Mouse (Mus musculus) gastrocnemius, adult 2 months (tissue): ENCODE data around the gene Samd14. TPM values are rescaled to one million over a fixed set of nuclear protein-coding genes. Genes with fewer than 3 reads are reported as not detected.

Experiments used
- DNase-seq: peaks from one replicate; pipeline ENCODE4 v3.0.0; 2022
- H3K27ac ChIP-seq: fragments of 200-600 bp; 2 replicates; pipeline ENCODE4 v1.8.1; 2022; ENCODE audit warnings: mild to moderate bottlenecking
- H3K4me3 ChIP-seq: fragments of 200-600 bp; 2 replicates; pipeline ENCODE4 v1.8.1; 2022; ENCODE audit warnings: mild to moderate bottlenecking, moderate library complexity
- CTCF ChIP-seq: fragments of 200-600 bp; IDR thresholded peaks from 2 replicates; pipeline ENCODE4 v1.8.1; 2022; ENCODE audit warnings: antibody characterized with exemption, mild to moderate bottlenecking, moderate library complexity
- intact Hi-C: fragments of 180-260 bp; cut with DNase I; formaldehyde crosslinking; loops from one replicate; pipeline ENCODE4 v1.15.1; 2025
- total RNA-seq, 2 experiments: library from RNA; stranded (reverse); gene quantifications; 2 replicates each; pipeline ENCODE4 v1.2.3; 2021

Samd14 gene
- total RNA-seq, 2 experiments from 2014 or later, result 0.28 to 0.42 TPM

DNA sequence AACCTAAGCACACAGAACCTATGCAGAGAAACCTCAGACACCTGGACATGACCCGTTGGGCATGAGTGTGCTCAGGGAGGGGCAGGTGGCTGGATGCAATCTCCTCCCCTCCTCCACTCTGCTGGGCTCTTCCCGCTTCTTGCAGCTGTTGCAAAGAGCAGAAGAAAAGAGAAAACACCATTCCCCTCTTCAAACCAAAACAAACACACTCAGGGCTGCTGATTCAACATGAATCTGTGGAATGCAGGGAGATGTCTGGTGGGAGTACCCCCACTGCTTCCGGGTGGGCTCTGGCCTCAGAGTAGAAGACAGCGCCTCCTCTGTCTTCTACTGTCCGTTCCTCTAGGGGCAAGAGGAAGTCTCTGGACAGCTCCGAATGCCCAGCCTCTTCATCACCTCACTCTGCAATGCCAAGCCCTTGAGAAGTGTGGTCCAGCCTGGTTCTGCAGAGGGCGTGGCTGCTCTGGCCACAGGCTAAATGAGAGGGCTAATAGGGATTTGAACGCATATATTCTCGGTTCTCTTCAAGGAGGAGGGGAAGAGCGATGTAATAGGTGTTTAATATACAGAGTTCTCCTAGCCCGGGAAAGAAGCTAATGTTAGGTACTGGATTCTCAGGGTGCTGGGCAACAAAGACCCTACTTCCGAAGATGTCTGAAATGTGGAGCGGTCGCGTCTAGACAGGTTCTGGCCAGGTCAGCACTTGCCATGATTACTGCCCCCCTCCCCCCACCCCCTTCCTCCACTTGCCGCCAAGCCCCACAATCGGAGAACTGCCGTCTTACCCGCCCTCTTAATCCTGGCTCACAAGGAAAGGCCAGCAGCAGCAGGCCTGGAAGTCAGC is 65.7 kb downstream of the Samd14 start:
- TF ChIP-seq CTCF, result no peak
- intact Hi-C loops, result loop anchor here (1.0 kb wide), 1 partner anchor 31 kb away; no protein-coding TSS in a partner anchor
- DNase-seq, result no peak
- peak overlapping the region; percentile 87 for H3K27ac ChIP-seq
- peak overlapping the region; percentile 76 for H3K4me3 ChIP-seq

Other genes starting within 250 kb of the Samd14 start
- gene Tmem92, start 227.2 kb upstream of the Samd14 start, total RNA-seq, result not detected
- 100 to 1,000 TPM; 154 to 483 TPM for gene Col1a1, start 73.7 kb upstream of the Samd14 start, total RNA-seq
- not detected for gene Hils1, start 42.3 kb upstream of the Samd14 start, total RNA-seq
- 100 to 1,000 TPM; 252 to 278 TPM for gene Sgca, start 33.6 kb upstream of the Samd14 start, total RNA-seq
- gene Ppp1r9b, start 18.8 kb upstream of the Samd14 start, total RNA-seq, result 10 to 100 TPM; 18.3 to 25.7 TPM
- 100 to 1,000 TPM; 471 to 485 TPM for gene Pdk2, start 31.5 kb downstream of the Samd14 start, total RNA-seq
- 1 to 10 TPM; 4.3 to 5.2 TPM for gene Itga3, start 66.9 kb downstream of the Samd14 start, total RNA-seq
- gene Dlx3, start 110.2 kb downstream of the Samd14 start, total RNA-seq, result not detected
- gene Dlx4, start 136.4 kb downstream of the Samd14 start, total RNA-seq, result not detected